Mouse (Mus musculus): ENCODE data around the gene Atg10.

Atg10 gene

GRCm38 (mm10) chr13:91129071-91129470 is 94.7 kb downstream of the Atg10 start:
- in situ Hi-C loops (cut with MboI, MseI) = no loop called here

- in situ Hi-C loops (cut with MboI, MseI) = no loop called here
Measured at GRCm38 (mm10) chr13:91128581-91128980, 95.2 kb downstream of the Atg10 start.

- in situ Hi-C loops (cut with MboI, MseI) = no loop called here
Measured at GRCm38 (mm10) chr13:91118156-91118555, 105.6 kb downstream of the Atg10 start.

GRCm38 (mm10) chr13:91114880-91115279 is 108.9 kb downstream of the Atg10 start:
- in situ Hi-C loops (cut with MboI, MseI) = no loop called here

GRCm38 (mm10) chr13:91107308-91107946 is 116.3 kb downstream of the Atg10 start:
- in situ Hi-C loops (cut with MboI, MseI) = no loop called here

- in situ Hi-C loops (cut with MboI, MseI) = no loop called here
Measured at GRCm38 (mm10) chr13:91102238-91102637, 121.5 kb downstream of the Atg10 start.

- in situ Hi-C loops (cut with MboI, MseI) = no loop called here
Measured at GRCm38 (mm10) chr13:91100417-91100816, 123.4 kb downstream of the Atg10 start.

GRCm38 (mm10) chr13:91094851-91095250 is 128.9 kb downstream of the Atg10 start:
- in situ Hi-C loops (cut with MboI, MseI) = no loop called here

GRCm38 (mm10) chr13:91094196-91094595 is 129.6 kb downstream of the Atg10 start:
- in situ Hi-C loops (cut with MboI, MseI) = no loop called here

GRCm38 (mm10) chr13:91093610-91094009 is 130.2 kb downstream of the Atg10 start:
- in situ Hi-C loops (cut with MboI, MseI) = no loop called here

- in situ Hi-C loops (cut with MboI, MseI) = no loop called here
Measured at GRCm38 (mm10) chr13:91093162-91093561, 130.6 kb downstream of the Atg10 start.

GRCm38 (mm10) chr13:91091731-91092190 is 132.0 kb downstream of the Atg10 start:
- in situ Hi-C loops (cut with MboI, MseI) = no loop called here

GRCm38 (mm10) chr13:91090861-91091730 is 132.7 kb downstream of the Atg10 start:
- in situ Hi-C loops (cut with MboI, MseI) = no loop called here

GRCm38 (mm10) chr13:91086361-91086900 is 137.3 kb downstream of the Atg10 start:
- in situ Hi-C loops (cut with MboI, MseI) = no loop called here

- in situ Hi-C loops (cut with MboI, MseI) = no loop called here
Measured at GRCm38 (mm10) chr13:91072351-91072750, 151.4 kb downstream of the Atg10 start.

- in situ Hi-C loops (cut with MboI, MseI) = no loop called here
Measured at GRCm38 (mm10) chr13:91060871-91061270, 162.9 kb downstream of the Atg10 start.

- in situ Hi-C loops (cut with MboI, MseI) = no loop called here
Measured at GRCm38 (mm10) chr13:91048171-91048570, 175.6 kb downstream of the Atg10 start.

- in situ Hi-C loops (cut with MboI, MseI) = no loop called here
Measured at GRCm38 (mm10) chr13:91046851-91047250, 176.9 kb downstream of the Atg10 start.

- in situ Hi-C loops (cut with MboI, MseI) = no loop called here
Measured at GRCm38 (mm10) chr13:91041236-91041635, 182.5 kb downstream of the Atg10 start.

- in situ Hi-C loops (cut with MboI, MseI) = no loop called here
Measured at GRCm38 (mm10) chr13:91040421-91040820, 183.3 kb downstream of the Atg10 start.

- in situ Hi-C loops (cut with MboI, MseI) = no loop called here
Measured at GRCm38 (mm10) chr13:91039201-91039807, 184.5 kb downstream of the Atg10 start.

GRCm38 (mm10) chr13:91038636-91039035 is 185.1 kb downstream of the Atg10 start:
- in situ Hi-C loops (cut with MboI, MseI) = no loop called here

Data from T-helper 1 cell (primary cell).